Mouse (Mus musculus) kidney, adult 9 months (tissue): Measurements from ENCODE around the gene Xpo5.

Experiments
- DNase-seq: peaks from one replicate; pipeline ENCODE4 v3.0.0; 2022

The Xpo5 gene

DNA sequence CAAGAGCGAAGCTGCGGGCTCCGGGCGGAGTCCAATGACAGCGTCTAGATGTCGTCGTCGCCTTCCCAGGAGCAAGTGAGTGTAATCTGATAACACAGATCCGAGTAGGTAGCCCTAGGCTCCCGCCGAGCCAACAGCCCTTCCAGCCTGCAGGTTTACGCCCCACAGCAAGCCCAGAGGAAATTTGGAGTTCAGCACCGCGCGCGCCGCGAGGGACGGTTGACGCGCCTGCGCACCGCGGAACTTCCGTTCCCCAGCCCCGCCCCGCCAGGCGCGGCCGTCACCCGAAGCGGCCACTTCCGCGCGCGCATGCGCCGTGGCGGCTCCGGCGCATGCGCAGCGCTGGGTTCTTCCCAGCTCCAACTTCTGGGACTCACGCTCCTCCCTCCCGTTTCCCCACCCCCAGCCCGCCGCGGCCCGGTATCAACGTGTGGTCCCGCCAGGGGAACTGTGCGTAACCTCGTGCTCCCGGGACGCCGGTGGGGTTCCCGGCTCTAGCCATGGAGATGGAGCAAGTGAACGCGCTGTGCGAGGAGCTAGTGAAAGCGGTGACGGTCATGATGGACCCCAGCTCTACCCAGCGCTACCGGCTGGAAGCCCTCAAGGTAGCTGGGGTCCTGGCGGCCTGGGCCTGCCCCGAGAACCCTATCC is at the start of gene Xpo5, which contains the start of gene Polh:
Gene Xpo5, plus strand, starts transcription at position 362 of the 651 bp plus-strand sequence.
Gene Polh, minus strand, starts transcription at position 225 of the 651 bp plus-strand sequence.
- DNase-seq, result peak; percentile 95

DNA sequence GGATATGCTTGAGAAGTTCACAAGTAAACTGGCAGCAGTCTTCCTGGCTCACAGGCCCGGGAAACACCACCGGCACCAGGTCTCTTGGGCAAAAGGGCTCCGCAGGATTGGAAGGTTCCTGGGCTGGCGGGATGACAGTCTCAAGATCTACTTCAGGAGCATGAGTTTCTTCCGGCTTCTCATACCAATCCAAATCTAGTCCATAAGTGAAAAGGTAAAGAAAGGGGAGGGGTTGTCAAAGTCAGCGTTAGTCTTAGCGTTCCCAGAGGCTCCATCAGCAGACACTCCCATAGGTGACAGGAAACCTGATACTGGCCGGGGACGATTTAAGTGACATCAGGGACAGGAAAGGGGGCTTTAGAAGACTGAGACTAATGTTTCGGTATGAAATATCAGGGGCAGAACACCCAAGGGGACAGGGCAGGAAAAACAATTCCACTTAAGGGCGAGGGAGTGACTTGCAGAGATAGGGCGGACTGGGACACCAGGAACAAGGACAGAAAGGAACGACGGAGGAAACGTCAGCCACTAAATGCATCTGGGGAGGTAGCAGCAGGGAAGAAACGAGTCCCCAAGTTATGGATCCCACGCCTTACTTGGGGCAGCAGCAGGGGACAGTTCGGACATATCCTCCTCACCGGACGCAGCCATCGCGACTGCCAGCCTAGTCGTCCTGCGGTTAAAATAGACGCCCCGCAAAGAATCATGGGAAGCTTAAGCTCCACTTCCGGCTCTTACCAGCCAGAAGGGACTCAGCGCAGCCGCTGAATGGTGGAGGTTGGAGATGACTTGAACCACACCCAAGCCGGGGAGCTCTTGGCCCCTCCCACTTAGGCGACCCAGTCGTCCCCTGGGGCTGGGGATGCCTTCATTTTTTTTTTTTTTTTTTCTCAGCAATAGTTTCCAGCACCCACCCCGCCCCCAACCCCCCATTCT is 49.5 kb upstream of the Xpo5 start, which contains the start of gene Mad2l1bp:
Gene Mad2l1bp, minus strand, starts transcription at position 707 of the 936 bp plus-strand sequence.
- peak; percentile 95 for DNase-seq

DNA sequence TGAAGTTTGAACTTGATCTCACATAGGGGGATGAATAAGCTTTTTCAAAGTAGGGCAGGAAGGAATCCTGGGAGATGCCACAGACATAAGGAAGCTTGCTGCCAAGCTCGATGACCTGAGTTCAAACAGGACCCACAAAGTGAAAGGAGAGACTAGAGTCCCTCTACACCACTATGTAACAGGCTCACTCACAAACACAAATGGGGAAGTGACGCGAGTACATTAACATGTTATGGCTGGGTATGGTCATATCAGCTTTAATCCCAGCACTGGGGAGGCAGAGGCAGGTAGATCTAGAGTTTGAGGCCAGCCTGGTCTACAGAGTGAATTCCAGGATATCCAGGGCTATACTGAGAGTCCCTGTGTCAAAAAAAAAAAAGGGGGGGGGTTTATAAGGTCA is 48.2 kb upstream of the Xpo5 start:
- DNase-seq, result no peak

DNA sequence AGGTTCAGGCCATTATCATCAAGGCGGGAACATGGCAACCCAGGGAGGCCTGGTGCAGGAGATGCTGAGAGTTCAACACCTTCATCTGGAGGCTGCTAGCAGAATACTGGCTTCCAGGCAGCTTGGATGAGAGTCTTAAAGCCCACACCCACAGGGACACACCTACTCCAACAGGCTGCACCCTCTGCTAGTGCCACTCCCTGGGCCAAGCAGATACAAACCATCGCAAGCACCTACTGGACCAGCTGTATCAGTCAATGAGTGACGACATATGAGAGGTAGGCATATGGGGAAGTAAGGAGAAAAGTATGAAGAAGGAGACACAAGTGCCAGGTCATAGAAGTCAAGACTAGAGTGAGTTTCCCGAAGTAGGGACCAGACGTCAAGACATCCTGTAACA is 45.9 kb upstream of the Xpo5 start:
- DNase-seq, result no peak

DNA sequence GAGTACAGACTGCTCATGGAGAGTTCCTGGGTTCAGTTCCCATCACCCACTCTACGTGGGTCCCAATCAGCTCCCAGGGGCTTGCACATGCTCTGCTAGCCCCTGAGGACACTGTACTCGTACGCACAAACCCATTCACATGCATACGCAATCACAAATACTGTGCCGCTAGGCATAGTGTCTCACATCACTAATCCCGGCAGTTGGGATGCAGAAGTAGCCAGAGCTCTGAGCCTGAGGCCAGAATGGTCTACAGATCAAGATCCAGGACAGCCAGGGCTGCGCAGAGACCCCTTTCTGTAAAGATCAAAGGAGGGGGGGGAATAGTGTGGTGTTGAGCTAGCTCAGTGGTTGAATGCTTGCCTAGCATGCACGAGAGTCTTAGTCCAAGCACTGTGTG is 45.5 kb upstream of the Xpo5 start:
- no peak for DNase-seq

DNA sequence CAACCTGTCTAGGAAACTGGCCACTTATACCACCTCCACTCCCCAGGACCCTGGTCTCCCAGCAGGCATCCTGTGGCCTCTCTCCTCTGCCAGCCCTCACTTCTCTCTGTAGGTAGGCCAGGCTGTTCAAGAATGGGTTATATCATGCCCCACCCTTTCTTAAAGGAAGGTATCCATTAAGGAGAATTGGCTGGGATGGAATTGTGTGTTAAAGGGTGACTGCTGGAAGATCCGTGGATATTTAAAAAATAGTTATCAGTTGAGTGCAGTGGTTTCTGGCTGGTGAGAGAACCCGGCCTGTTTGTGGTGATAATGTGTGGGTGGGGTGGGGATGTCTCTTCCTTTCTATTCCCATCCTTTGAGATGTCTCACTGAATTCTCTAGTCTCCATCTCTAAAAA is 43.3 kb upstream of the Xpo5 start:
- no peak for DNase-seq

DNA sequence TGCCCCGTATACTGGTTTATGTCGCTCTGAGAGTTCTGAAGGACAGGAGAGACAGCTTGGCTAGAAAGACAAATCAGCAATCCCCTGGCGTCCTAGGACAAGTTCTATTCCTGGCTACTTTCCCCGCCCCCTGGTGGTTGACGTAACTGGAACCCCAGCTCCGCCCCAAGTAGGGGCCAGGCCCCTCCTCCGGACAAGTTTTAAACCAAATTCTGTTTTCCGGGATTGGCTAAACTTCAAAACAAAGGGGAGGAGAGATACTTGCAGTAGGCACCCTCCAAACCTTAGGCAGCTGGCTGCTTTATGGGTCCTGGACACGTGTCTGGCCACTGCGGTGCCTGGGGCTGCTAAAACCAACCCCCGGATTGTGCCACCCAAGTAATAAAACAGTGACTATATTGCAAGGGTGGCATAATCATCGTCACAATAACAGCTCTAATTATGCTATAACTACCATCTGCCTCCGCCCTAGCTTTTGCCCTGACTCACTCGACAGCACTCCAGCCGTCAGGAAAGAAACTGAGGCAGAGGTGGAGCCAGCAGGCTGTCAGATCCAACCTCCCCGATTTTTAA is 42.4 kb upstream of the Xpo5 start:
- peak; percentile 99 for DNase-seq

DNA sequence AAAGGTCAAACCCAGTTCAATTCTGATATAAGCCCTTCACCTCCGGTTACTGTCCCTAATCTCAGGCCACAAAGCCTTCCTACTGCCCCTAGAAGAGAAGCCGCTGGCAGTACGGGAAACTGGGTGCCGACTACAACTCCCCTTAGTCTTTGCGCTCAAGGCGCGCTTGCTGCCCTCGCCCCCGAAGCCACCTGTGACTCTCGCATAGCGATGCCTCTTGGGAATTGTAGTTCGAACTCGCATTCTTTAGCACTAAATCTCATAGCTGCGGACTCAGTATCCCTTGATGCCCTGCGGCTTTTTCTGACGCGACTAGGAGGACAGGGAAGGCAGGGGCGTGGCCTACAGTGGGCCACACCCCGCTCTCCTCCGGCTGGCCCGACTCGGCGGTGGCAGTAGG is 41.9 kb upstream of the Xpo5 start, which contains the start of gene Gtpbp2:
Gene Gtpbp2, plus strand, starts transcription at position 347 of the 400 bp plus-strand sequence.
- peak; percentile 100 for DNase-seq

DNA sequence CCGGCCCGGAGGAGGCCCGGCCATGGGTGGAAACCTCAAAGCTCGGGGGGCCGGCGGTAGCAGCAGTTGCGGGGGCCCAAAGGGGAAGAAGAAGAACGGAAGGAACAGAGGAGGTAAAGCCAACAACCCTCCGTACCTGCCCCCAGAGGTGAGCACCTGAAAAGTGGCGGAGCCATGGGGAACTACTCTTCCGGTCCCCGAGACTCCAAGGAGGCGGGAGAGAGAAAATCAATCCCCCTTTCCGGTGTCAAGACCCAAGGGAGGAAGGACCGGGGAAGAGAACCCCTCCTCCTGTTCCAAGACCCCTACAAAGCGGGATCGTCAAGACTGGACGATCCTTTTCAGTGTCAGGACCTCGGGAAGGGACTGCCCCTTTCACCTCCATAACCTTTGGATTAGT is 41.4 kb upstream of the Xpo5 start:
- no peak for DNase-seq

DNA sequence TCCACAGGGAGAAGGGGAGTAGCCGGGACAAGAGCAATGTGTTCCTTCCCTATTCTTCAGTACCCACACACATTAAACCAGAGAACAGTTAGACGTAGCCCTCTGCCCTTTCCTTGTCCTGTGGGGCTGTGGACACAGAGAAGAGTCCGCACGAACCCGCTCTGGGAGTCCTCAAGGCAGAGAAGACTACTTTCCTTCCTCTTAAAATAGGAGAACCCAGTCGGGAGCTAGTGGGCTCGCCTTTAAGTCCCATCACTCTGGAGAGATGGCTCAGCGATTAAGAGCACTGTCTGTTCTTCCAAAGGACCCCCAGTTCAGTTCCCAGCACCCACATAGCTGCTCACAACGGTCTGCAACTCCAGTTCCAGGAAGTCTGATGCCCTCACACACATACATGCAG is 40.9 kb upstream of the Xpo5 start:
- DNase-seq, result no peak

DNA sequence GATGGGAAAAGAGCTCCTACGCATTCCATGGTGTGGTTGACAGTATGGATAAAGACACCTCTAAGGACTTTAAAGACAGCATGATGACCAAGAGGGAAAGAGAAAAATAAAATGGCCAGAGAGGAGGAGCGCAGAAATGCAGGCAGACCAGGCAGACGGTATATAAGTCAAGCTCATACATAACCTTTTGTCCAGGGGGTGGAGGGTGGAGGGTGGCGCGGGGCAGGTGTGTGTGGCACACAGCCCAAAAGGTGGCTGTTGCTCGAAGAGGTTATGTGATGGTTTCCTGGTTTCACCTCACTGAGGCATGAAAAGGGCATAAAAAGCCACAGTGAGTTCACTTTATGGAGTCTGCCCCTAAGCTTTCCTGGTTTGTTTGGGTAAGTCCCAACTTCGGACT is 40.0 kb upstream of the Xpo5 start:
- DNase-seq, result no peak

DNA sequence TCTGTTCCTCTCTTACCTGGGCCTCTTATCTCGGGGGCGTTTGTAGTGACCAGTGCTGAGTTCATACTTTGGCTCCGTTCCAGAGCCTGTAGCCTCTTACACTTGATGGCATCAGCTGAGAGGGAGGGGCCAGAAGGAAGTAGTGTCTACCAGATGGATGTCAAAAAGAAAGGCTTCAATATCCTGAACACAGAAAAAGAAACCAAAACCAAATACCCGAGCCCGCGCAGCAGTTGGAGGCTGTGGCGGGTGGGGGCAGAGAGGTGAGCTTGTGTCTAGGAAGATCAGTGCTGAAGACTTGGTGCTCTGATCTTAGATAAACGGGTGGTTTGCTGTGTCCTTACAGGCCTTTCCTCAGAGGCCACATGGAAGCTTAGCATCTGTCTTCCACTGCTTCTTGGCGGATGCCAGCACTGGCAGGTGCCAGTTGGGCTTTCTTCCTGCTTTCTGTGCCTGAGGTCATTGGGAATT is 39.6 kb upstream of the Xpo5 start:
- peak; percentile 70 for DNase-seq

DNA sequence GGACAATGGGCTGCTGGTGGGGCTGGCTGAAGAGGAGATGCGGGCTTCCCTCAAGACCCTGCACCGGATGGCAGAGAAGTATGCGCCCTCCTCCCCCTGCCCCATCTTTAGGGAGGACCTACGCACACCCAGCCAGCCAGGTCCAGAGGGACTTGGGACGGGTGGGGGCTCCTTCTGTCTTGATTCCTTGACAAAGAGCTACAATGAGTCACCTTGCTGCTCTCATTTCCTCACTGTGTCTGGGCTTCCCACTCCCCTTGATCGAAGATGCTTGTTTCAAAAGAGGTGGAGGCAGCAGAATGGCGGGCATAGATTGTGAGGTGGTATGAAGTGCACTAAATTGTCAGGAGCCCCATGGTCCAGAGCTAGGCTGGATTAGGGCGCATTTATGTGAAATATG is 38.3 kb upstream of the Xpo5 start:
- no peak for DNase-seq

DNA sequence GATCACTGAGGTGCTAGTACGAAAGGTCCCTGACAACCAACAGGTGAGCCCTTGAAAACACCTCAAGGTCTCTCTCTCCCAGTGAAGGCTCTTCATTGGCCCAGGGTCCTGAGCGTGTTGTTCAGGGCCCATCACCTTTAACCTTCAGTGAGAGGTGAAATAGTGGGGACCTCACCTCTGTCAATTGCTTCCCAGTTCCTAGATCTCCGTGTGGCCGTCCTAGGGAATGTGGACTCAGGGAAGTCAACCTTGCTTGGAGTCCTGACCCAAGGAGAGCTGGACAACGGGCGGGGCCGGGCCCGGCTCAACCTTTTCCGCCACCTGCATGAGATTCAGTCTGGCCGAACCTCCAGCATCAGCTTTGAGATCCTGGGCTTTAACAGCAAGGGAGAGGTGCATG is 37.8 kb upstream of the Xpo5 start:
- DNase-seq, result no peak

DNA sequence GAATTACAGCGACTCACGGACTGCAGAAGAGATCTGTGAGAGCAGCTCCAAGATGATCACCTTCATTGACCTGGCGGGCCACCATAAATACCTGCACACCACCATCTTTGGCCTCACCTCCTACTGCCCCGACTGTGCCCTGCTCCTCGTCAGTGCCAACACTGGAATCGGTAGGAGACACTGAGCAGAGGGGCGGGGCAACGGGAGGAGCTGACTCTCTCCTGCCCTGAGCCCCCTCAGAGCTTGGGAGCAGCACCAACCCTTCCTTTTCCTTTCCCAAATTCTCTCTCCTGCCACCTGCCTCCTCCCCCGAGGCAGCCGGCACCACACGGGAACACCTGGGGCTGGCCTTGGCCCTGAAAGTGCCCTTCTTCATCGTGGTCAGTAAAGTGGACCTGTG is 37.1 kb upstream of the Xpo5 start:
- DNase-seq, result no peak

DNA sequence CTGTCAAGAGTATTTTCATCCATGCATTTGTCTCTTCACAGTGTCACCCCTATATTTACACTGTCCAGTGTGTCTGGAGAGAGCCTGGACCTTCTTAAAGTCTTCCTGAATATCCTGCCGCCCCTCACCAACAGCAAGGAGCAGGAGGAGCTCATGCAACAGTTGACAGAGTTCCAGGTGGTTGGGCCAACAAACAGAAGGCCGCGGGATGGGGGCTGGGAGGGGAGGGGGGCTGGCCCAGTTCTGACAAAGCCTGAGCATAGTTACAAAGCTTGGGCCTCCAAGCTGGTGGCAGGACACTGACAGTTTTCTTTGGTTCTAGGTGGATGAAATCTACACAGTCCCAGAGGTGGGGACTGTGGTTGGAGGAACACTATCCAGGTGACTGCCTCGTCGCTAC is 36.3 kb upstream of the Xpo5 start:
- DNase-seq, result no peak

DNA sequence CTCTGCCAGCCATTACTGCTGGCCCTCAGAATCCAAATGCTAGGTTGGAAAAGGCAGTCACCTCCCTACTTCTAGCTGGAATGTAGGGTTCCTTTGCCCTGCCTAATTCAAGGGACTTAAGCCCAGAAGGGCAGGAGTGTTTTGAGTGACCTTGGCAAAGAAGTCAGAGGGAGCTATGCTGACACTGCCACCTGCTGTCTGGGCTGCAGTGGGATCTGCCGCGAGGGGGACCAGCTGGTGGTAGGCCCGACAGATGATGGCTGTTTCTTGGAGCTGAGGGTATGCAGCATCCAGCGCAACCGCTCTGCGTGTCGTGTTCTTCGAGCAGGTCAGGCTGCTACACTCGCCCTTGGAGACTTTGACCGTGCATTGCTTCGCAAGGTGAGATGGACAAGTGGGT is 35.6 kb upstream of the Xpo5 start:
- peak; percentile 33 for DNase-seq

DNA sequence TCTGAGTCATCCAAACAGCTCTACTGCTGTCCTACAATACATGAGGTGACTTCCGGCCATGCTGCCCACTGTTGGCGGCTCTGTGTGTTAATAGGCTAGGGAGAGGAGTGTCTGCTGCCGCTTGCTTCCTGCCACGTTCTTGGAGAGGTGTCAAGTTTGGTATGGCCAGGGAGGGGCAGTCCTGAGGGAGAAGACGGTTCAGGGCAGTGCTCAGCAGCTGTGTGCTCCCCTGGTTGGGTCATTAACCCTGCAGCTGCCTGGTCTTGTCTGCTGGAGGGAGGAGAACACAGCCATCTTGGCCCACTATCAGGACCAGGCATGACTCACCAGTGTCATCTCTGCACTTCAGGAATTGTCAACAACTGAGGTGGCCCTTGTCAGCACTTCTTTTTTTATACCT is 34.3 kb upstream of the Xpo5 start:
- DNase-seq, result no peak

DNA sequence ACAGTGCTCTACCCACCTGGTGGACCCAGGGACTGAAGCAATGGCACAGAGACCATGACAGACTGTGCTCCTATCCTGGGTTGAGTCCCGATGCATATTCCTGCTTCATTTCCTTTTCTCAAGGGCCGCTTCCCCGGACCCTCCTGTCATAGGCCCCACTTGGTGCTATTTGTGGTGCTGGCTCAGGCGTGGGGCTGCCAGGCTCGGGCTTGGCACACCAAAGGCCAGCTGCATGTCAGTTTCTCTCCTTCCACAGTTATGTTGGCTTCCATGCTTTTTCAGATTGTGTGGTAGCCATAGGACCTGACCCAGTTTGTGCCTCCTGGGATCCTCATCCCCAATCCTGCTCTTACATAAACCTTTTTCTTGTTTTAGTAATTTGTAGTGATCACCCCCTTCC is 33.8 kb upstream of the Xpo5 start:
- no peak for DNase-seq

DNA sequence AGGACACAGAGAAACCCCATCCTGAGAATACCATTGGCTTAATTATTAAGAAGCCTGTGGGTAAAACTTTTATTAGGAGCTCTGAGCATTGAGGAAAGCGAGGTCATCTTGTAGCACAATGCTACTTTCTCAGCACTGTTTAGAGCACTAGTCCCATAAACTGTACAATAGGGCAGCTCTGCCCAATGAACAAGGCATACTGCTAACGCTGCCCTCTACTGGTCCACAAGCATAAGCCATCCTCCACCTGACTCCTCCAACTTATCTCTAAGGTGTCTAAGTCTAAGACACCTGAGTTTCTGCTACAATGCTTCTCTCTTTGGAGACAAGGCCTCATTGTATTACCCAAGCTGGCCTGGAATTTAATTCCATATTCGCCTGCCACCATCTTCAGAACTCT is 32.0 kb upstream of the Xpo5 start:
- DNase-seq, result peak; percentile 58

DNA sequence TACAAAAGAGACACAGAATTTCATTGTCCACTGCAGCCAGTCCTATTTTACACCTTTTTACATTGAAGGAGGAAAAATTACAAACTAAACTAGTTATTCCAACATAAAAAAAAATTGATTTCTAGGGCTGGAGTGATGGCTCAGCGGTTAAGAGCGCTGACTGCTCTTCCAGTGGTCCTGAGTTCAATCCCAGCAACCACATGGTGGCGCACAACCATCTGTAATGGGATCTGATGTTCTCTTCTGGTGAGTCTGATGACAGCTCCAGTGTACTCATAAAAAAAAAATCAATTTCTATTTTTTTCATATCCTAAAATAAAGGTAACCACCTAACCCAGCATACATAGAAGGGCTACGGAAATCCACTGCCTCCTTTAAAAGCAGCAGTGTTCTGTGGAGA is 20.3 kb upstream of the Xpo5 start:
- DNase-seq, result peak; percentile 38

DNA sequence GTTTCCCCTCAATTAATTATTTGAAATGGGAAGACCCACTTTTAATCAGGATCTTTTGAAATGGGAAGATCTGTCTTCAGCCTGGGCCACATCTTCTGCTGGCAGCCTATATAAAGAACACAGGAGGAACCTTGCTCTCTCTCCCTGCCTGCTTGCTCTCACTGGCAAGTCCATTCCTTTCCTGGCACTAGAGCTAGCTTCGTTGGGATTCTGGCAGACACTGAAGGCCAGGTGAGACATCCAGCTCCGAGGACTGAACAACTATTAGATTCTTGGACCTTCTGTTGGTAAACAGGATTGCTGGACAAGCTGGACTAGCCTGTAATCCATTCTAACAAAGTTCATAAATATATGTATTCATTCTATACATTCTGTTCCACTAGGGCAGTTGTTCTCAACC is 13.8 kb upstream of the Xpo5 start:
- DNase-seq, result no peak

DNA sequence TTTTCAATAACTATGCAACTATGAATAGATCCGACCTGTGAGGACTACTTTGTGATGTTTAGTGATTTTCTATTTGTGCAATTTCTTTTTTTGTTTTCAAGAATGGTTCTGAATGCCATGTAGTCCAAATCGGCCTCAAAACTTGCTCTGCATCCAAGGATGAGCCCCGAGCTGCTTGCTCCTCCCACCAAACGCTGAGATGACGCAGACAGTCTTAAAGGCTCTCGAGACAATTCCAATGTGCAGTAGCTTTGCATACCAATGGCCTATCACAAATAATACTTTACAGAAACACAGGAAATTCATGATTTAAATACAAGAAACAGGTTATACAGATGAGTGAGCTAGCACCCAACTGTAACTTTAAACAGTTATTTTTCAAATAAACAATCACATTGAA is 1.4 kb upstream of the Xpo5 start:
- no peak for DNase-seq

DNA sequence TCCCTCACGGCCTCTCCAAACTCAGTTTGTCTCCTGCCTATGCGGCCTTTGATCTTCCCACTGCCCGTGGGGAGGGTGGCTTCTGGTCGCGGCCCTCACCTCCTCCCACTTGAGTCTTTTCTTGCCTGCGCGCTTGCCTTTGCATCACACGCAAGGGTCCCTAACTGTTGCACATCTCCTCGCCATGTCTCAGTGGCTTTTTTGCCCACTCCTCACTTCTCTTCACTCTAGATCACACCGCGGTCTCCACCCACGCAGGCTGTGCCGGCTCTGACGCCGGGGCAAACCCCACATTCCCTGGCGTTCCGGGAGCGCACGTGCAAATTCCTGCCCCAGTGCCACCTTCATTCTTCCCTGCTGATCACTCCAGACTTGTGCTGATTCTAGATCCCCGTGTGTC is 496 bp downstream of the Xpo5 start:
- DNase-seq, result peak; percentile 28
